Mouse (Mus musculus) stomach, postnatal 0 days (tissue): Measurements from ENCODE around the gene Igsf21.

Experiments used
- CTCF ChIP-seq: IDR thresholded peaks from 2 replicates; pipeline ENCODE4 v1.5.1; 2016; ENCODE audit warnings: antibody characterized with exemption, low read depth, mild to moderate bottlenecking, moderate library complexity
- EP300 ChIP-seq: optimal IDR thresholded peaks from 2 replicates; pipeline ENCODE3; 2016; ENCODE audit warnings: antibody characterized with exemption

GRCm38 (mm10) chr4:140092367-140092766 is 154.2 kb downstream of the Igsf21 start:
- TF ChIP-seq CTCF (no peak), EP300 (no peak)
